Mouse (Mus musculus): ENCODE data around the gene Pde4a.

- TF ChIP-seq CTCF (IDR thresholded peaks at IDR 0.05) (no peak), POLR2A (IDR thresholded peaks at IDR 0.05; ENCODE audit: insufficient read depth, low read depth, low read length) (no peak), EP300 (IDR thresholded peaks at IDR 0.05; ENCODE audit: insufficient read depth, low read depth, low read length) (no peak)
Observed at GRCm38 (mm10) chr9:21211624-21212023, 46.1 kb downstream of the Pde4a start.
